Mouse (Mus musculus): ENCODE measurements around the gene Pnkp.

- TF ChIP-seq GATA1 (IDR thresholded peaks at IDR 0.05; ENCODE audit: borderline replicate concordance, low read length) = no peak
- no peak for TF ChIP-seq FLI1 (IDR thresholded peaks at IDR 0.05; ENCODE audit: low read length)
These were observed 43.7 kb downstream of the Pnkp start for GRCm38 (mm10) chr7:44900632-44901031.
